Mouse (Mus musculus): ENCODE data around the gene Smad9. TPM values are rescaled to one million over a fixed set of nuclear protein-coding genes. Genes with fewer than 3 reads are reported as not detected.

Gene Smad9
- polyA plus RNA-seq, 2 experiments: 1.2 to 3.6 TPM

GRCm38 (mm10) chr3:54769349-54770275 lies 14.2 kb downstream of the Smad9 start:
- H3K4me1 ChIP-seq (ENCODE audit: control insufficient read depth, insufficient read depth, low read length): no peaks in the 10 kb centered on the region
- no peak overlapping the region for H3K9ac ChIP-seq (ENCODE audit: low read depth, low read length, severe bottlenecking)
- no peak for TF ChIP-seq POLR2A (IDR thresholded peaks at IDR 0.05; ENCODE audit: borderline replicate concordance, extremely low read depth, insufficient read depth, insufficient read length)
- H3K27ac ChIP-seq (replicated peaks; ENCODE audit: low read depth, low read length): no peak overlapping the region
- DNase-seq (ENCODE audit: low spot score) (no peak), ATAC-seq (ENCODE audit: low FRiP score, low read depth) (no peak)
- 79% methylated on average over 17 of the region's 17 CpGs for WGBS
- no peak overlapping the region for H3K4me3 ChIP-seq (replicated peaks; ENCODE audit: low read length)
- H3K27me3 ChIP-seq (ENCODE audit: control insufficient read depth, insufficient read depth, low read length): no peaks in the 10 kb centered on the region
- H3K9me3 ChIP-seq (ENCODE audit: control insufficient read depth, low read length): 0 out of 2 replicates have a peak, but pooled peaks cover 4% of the 10 kb centered on the region
- H3K36me3 ChIP-seq (ENCODE audit: control insufficient read depth, insufficient read depth, low read length): no peaks in the 10 kb centered on the region
- H3K4me2 ChIP-seq (replicated peaks; ENCODE audit: low read depth, low read length, severe bottlenecking): no peak overlapping the region

- 86% methylated on average over 6 of the region's 6 CpGs for WGBS
- no peak for TF ChIP-seq POLR2A (IDR thresholded peaks at IDR 0.05; ENCODE audit: borderline replicate concordance, extremely low read depth, insufficient read depth, insufficient read length)
- H3K4me2 ChIP-seq (replicated peaks; ENCODE audit: low read depth, low read length, severe bottlenecking): no peak overlapping the region
- no peaks in the 10 kb centered on the region for H3K27me3 ChIP-seq (ENCODE audit: control insufficient read depth, insufficient read depth, low read length)
- no peak overlapping the region for H3K27ac ChIP-seq (replicated peaks; ENCODE audit: low read depth, low read length)
- no peak overlapping the region for H3K9ac ChIP-seq (ENCODE audit: low read depth, low read length, severe bottlenecking)
- DNase-seq (ENCODE audit: low spot score) (no peak), ATAC-seq (ENCODE audit: low FRiP score, low read depth) (no peak)
- H3K9me3 ChIP-seq (ENCODE audit: control insufficient read depth, low read length): 0 out of 2 replicates have a peak, but pooled peaks cover 4% of the 10 kb centered on the region
- no peaks in the 10 kb centered on the region for H3K4me1 ChIP-seq (ENCODE audit: control insufficient read depth, insufficient read depth, low read length)
- H3K4me3 ChIP-seq (replicated peaks; ENCODE audit: low read length): no peak overlapping the region
- no peaks in the 10 kb centered on the region for H3K36me3 ChIP-seq (ENCODE audit: control insufficient read depth, insufficient read depth, low read length)
Observed at GRCm38 (mm10) chr3:54773613-54774012, 18.2 kb downstream of the Smad9 start.

GRCm38 (mm10) chr3:54775989-54776631 lies 20.7 kb downstream of the Smad9 start:
- Histone ChIP-seq H3K27me3 (ENCODE audit: control insufficient read depth, insufficient read depth, low read length) (no peaks in the 10 kb centered on the region), H3K9me3 (ENCODE audit: control insufficient read depth, low read length) (0 out of 2 replicates have a peak, but pooled peaks cover 4% of the 10 kb centered on the region), H3K27ac (replicated peaks; ENCODE audit: low read depth, low read length) (no peak overlapping the region), H3K36me3 (ENCODE audit: control insufficient read depth, insufficient read depth, low read length) (no peaks in the 10 kb centered on the region), H3K4me1 (ENCODE audit: control insufficient read depth, insufficient read depth, low read length) (no peaks in the 10 kb centered on the region), H3K4me3 (replicated peaks; ENCODE audit: low read length) (no peak overlapping the region), H3K9ac (ENCODE audit: low read depth, low read length, severe bottlenecking) (no peak overlapping the region), H3K4me2 (replicated peaks; ENCODE audit: low read depth, low read length, severe bottlenecking) (no peak overlapping the region)
- 70% methylated on average over 7 of the region's 7 CpGs for WGBS
- ATAC-seq (ENCODE audit: low FRiP score, low read depth) (no peak), DNase-seq (ENCODE audit: low spot score) (no peak)
- TF ChIP-seq POLR2A (IDR thresholded peaks at IDR 0.05; ENCODE audit: borderline replicate concordance, extremely low read depth, insufficient read depth, insufficient read length): no peak

- TF ChIP-seq POLR2A (IDR thresholded peaks at IDR 0.05; ENCODE audit: borderline replicate concordance, extremely low read depth, insufficient read depth, insufficient read length): no peak
- ATAC-seq (ENCODE audit: low FRiP score, low read depth): no peak
- WGBS: 62% methylated on average over 2 of the region's 2 CpGs
Observed at GRCm38 (mm10) chr3:54790601-54791000, 35.2 kb downstream of the Smad9 start.

GRCm38 (mm10) chr3:54791822-54792677 lies 36.7 kb downstream of the Smad9 start:
- H3K4me2 ChIP-seq (replicated peaks; ENCODE audit: low read depth, low read length, severe bottlenecking): no peak overlapping the region
- ATAC-seq (ENCODE audit: low FRiP score, low read depth) (no peak), DNase-seq (ENCODE audit: low spot score) (no peak)
- no peak overlapping the region for H3K4me3 ChIP-seq (replicated peaks; ENCODE audit: low read length)
- H3K4me1 ChIP-seq (ENCODE audit: control insufficient read depth, insufficient read depth, low read length): no peaks in the 10 kb centered on the region
- no peak overlapping the region for H3K9ac ChIP-seq (ENCODE audit: low read depth, low read length, severe bottlenecking)
- TF ChIP-seq POLR2A (IDR thresholded peaks at IDR 0.05; ENCODE audit: borderline replicate concordance, extremely low read depth, insufficient read depth, insufficient read length): no peak
- H3K36me3 ChIP-seq (ENCODE audit: control insufficient read depth, insufficient read depth, low read length): peaks cover 21% of the 10 kb centered on the region
- 76% methylated on average over 10 of the region's 10 CpGs for WGBS
- no peaks in the 10 kb centered on the region for H3K27me3 ChIP-seq (ENCODE audit: control insufficient read depth, insufficient read depth, low read length)
- no peaks in the 10 kb centered on the region for H3K9me3 ChIP-seq (ENCODE audit: control insufficient read depth, low read length)
- H3K27ac ChIP-seq (replicated peaks; ENCODE audit: low read depth, low read length): no peak overlapping the region

More at GRCm38 (mm10) chr3:54790601-54791000, 35.2 kb downstream of the Smad9 start:
- Histone ChIP-seq H3K9ac (ENCODE audit: low read depth, low read length, severe bottlenecking) (no peak overlapping the region), H3K4me3 (replicated peaks; ENCODE audit: low read length) (no peak overlapping the region), H3K27me3 (ENCODE audit: control insufficient read depth, insufficient read depth, low read length) (no peaks in the 10 kb centered on the region), H3K4me2 (replicated peaks; ENCODE audit: low read depth, low read length, severe bottlenecking) (no peak overlapping the region), H3K4me1 (ENCODE audit: control insufficient read depth, insufficient read depth, low read length) (no peaks in the 10 kb centered on the region), H3K9me3 (ENCODE audit: control insufficient read depth, low read length) (no peaks in the 10 kb centered on the region), H3K36me3 (ENCODE audit: control insufficient read depth, insufficient read depth, low read length) (peaks cover 24% of the 10 kb centered on the region), H3K27ac (replicated peaks; ENCODE audit: low read depth, low read length) (no peak overlapping the region)
- DNase-seq (ENCODE audit: low spot score): no peak

Data from limb, embryonic 14.5 days (tissue).